Mouse (Mus musculus) MEL (cell line): Measurements from ENCODE around the gene Rab24.

Experiments
- CTCF ChIP-seq, 3 experiments: IDR thresholded peaks in 2 of 3; conservative IDR thresholded peaks in 1 of 3; 2 replicates each; pipeline ENCODE4 v1.5.1; 2011 to 2012; ENCODE audit warnings: low read length in 3 of 3, low read depth in 2 of 3, mild to moderate bottlenecking in 2 of 3, improper control_type of control experiment in 1 of 3, inconsistent platforms in 1 of 3, mixed read lengths in 1 of 3, moderate library complexity in 1 of 3; ENCODE audit not compliant: control insufficient read depth in 1 of 3, insufficient read depth in 1 of 3, poor library complexity in 1 of 3, severe bottlenecking in 1 of 3
- EP300 ChIP-seq, 2 experiments: IDR thresholded peaks; 2 replicates each; pipeline ENCODE4 v1.6.1; 2011; ENCODE audit warnings: improper control_type of control experiment in 2 of 2, low read length in 2 of 2, low read depth in 1 of 2, mild to moderate bottlenecking in 1 of 2
- HCFC1 ChIP-seq: IDR thresholded peaks from 2 replicates; pipeline ENCODE4 v1.6.1; 2012; ENCODE audit warnings: low read depth, mild to moderate bottlenecking, inconsistent platforms, low read length, improper control_type of control experiment, moderate library complexity
- ZNF384 ChIP-seq: IDR thresholded peaks from 2 replicates; pipeline ENCODE4 v1.6.1; 2012; ENCODE audit warnings: low read depth, mild to moderate bottlenecking, inconsistent platforms, low read length, improper control_type of control experiment

DNA sequence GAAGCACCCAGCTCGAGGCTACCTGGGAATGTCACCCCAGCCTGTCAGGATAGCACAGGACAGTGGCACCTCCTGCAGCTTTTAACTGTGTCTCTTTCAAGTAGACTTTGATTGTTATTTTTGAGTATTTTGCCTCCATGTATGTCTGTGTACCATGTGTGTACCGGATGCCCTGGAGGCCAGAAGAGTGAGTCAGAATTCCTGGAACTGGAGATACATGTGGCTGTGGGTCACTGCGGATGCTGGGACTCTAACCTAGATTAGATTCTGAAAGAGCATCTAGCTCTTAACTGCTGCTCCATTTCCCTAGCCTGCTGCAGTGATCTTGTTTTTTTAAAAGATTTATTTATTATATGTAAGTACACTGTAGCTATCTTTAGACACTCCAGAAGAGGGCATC lies 10.6 kb upstream of the Rab24 start:
- TF ChIP-seq EP300 (IDR thresholded peaks at IDR 0.05; ENCODE audit: low read depth in 1 of 2, low read length in 2 of 2), result no peak
- no peak for TF ChIP-seq ZNF384
- no peak; a peak in 1 of 6 replicates for TF ChIP-seq CTCF (IDR thresholded peaks at IDR 0.05 in 2 of 3, conservative IDR thresholded peaks at IDR 0.05 in 1 of 3; ENCODE audit: control insufficient read depth in 1 of 3, insufficient read depth in 1 of 3, low read depth in 2 of 3, low read length in 3 of 3, poor library complexity in 1 of 3, severe bottlenecking in 1 of 3)
- TF ChIP-seq HCFC1, result no peak
